Mouse (Mus musculus) heart, postnatal 25 days (tissue): ENCODE measurements around the gene Musk. TPM values are rescaled to one million over a fixed set of nuclear protein-coding genes. Genes with fewer than 3 reads are reported as not detected.

ENCODE experiments used
- DNase-seq: peaks from one replicate; pipeline ENCODE4 v3.0.0; 2022; ENCODE audit warnings: low spot score
- intact Hi-C: fragments of 180-260 bp; cut with DNase I; formaldehyde crosslinking; loops from one replicate; pipeline ENCODE4 v1.15.1; 2025
- total RNA-seq, 2 experiments: library from RNA; stranded (reverse); gene quantifications; 2 replicates each; pipeline ENCODE4 v1.2.3; 2021

The Musk gene
- total RNA-seq, 2 experiments from 2014 or later: 0.57 to 0.70 TPM

DNA sequence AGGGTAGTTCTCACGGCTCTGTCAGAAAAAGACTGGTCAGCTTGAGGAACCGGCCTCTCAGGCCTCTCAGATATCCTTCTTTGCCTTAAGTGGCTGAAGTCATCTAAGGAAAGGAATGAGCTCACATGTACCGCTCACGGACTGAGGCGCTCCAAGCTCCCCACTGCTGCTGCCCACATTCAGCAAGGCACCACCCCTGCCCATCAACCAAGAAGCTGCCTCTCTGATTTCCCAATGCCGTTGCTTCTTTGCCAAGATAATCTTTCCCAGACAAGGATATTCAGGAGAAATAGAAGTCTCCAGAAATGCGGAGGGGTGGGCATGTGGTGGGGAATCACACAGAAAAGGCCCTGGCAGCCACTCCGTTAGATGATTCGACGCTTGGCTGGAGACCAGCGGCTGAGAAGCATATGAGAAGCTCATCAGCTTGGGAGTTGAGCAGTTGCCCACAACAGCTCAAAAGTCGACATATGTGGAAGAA is 115.1 kb downstream of the Musk start:
- peak; percentile 33 for DNase-seq
- intact Hi-C loops: loop anchor here (10.0 kb wide), 1 partner anchor 106 kb away; no protein-coding TSS in a partner anchor

DNA sequence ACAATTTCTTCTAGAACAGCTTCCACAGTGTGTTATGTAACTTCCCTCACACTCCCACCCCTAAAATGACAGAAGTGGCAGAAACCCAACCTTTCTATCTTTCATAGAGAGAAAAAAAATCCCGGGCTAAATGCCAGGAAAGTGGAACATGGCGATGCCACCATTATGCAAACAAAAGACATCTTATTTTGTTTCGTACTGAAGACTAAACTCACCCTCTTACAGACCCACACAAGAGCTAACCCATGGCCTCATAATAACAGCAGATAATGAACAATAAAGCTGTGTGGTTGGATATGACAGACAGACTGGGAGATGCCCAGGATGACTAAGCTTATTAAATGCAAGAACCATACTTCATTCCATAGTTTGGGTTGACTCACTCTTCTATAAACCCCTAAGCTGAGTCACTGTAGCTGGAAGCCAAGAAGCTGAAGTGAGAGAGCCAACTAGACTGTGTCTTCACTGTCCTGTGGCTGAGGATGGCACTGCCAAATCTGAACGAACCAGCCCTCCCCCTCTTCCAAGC is 116.3 kb downstream of the Musk start:
- intact Hi-C loops: loop anchor here (10.0 kb wide), 1 partner anchor 107 kb away; no protein-coding TSS in a partner anchor
- no peak for DNase-seq

DNA sequence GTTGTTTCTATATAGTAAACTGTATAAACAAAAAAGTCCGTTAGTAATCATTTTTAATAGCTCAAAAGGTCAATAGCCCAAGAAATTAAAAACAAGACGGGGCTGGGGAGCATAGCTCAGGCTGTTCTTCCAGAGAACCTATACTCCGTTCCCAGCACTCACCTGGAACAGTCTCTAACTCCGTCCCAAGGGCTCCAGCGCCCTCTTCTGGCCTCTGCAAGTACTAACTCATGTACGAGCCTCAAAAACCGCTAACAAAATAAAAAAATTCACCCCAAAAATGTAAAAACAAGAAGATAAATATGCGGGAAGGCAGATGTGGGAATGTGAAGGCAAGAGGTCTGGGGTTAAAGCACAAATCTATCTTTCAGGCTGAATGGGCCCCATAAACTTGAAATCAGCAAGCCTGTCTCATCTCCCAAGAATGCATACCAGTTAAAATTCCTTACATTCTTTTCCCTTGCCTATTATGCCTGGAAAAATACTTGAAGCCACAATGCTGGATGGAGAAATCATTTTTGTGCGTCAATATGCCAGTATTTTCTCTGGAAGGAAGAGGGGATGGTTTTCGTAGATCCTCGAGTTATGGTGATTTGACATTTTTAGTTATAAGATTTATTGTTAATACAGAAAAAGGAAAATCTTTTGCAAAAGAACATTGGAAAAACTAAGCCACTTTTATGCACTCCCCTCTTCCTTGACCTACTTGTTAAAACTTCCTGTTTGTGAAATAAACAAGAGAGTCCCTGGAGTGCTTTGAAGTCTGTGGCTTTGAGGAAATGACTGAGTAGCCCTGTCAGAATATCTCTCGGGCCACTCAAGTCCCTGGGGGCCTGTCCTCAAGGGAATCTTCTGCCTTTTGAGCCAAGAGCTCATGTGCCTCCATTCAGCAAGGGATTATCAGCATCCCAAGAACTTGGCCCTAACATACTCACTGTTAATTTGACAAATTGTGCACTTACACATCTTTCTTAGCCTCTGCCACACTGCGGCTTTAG is 127.7 kb downstream of the Musk start:
- peak; percentile 24 for DNase-seq
- intact Hi-C loops: no loop called here

DNA sequence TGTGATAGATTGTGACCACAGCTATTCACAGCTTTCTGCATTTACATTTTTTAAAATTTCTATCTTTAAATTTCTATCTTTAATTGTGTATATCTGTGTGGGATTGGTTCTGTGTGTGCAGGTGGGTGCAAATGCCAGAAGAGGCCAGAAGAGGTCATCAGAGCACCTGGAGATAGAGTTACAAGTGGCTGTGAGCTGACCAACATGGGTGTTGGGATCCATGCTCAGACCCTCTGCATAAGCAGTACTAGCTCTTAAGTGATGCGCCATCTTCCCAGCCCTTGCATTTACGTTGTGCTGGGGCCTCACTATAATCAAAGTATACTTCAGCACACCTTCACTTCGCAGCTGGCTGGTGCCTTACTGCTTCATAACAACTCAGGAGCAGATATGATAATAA is 129.8 kb downstream of the Musk start:
- intact Hi-C loops: loop anchor here (5.0 kb wide), 1 partner anchor 137 kb away; the partner anchor contains the start of gene Lpar1
- no peak for DNase-seq

DNA sequence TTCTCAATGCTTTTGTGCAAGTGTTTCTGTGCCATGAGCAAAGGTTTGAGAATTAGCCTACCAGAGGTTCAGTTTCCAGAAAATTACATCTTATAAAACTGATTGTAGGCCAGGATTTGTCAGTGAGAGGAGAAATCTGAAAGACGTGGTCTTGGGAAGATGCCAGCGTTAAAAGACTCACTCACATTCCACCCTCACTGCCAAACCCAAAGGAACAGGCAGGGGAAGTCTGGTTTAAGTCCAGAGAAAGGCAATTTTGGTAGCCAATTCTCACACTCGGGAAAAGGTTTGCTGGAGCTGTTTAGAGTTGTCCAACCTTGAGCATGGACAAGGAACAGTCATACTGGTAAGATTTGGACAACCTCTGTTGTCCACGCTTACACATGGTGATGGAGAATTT is 131.6 kb downstream of the Musk start:
- no peak for DNase-seq
- intact Hi-C loops: loop anchor here (5.0 kb wide), 1 partner anchor 135 kb away; the partner anchor contains the start of gene Lpar1

DNA sequence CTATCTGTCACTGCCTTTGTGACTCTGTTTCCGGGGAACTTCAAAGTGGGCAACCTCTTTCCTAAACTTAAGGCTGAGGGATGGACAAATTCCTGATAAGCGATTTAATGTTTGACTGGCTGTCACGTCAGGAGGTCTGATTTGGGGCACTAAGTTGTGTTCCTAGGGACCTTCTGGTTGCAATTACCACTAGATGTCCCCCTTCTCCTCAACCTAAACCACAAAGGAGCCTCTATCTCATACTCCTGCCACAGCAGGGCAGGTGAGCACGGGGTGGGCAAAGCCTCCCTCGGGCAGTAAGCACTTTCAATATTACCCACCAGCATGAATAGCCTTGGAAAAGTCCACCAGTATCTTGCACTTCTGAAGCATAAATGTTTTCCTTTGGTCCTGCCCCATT is 133.5 kb downstream of the Musk start:
- intact Hi-C loops: loop anchor here (2.0 to 5.0 kb wide), 2 partner anchors 133 to 330 kb away; partner anchors contain the start of gene Lpar1
- DNase-seq: no peak

DNA sequence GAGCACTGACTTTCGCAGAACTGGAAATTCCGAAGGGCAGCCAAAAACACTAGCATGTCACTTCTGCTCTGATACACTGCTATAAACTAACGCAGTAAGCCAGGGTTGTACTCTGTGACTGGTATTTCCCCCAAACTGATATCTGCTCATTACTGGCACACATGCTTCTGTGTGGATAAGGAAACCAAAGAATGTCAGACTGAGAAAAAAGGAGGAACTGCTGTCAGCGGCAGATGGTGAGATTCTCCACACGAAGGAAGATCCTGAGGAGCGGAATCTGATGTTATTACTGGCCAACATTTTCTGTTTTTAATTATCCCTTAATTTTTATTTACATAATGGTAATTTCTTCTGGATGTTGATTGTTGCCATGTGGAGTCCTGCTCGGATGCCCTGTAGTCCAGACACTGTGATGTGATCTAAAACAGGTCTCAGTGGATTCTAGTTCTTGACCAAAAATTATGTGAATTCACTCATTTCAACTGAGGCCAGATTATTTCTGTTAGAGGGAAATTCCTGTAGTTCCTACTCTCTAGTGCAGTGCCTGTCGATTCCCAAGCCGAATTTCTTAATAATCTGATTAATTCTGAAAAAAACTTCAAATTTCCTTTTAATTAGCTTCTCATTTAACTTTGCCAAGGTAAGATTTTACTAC is 137.6 kb downstream of the Musk start:
- DNase-seq: no peak
- intact Hi-C loops: loop anchor here (5.0 kb wide), 1 partner anchor 156 kb away; no protein-coding TSS in a partner anchor

Other genes with a start within 250 kb of the Musk start
- 1 to 10 TPM; 5.6 to 6.3 TPM for gene Svep1, start 79.1 kb upstream of the Musk start, total RNA-seq